Mouse (Mus musculus) neutrophil, adult 5-6 weeks (primary cell): ENCODE measurements around the gene Plcb3. TPM values are rescaled to one million over a fixed set of nuclear protein-coding genes. Genes with fewer than 3 reads are reported as not detected.

Source experiments
- ATAC-seq: fragments of 151-379, 151-347 bp; 2 replicates; pipeline ENCODE4 v1.8.0; 2017; ENCODE audit warnings: mild to moderate bottlenecking, moderate TSS enrichment; ENCODE audit not compliant: insufficient number of reproducible peaks, poor library complexity, low FRiP score, severe bottlenecking; ENCODE audit errors: extremely low read depth
- total RNA-seq: library from RNA; stranded (forward); fragments of 200-1000 nt; gene quantifications from 2 replicates; pipeline ENCODE4 v1.2.3, GENCODE M21; 2017

Gene Plcb3
- total RNA-seq, 1 experiment from 2014 or later, result 13.6 TPM

DNA sequence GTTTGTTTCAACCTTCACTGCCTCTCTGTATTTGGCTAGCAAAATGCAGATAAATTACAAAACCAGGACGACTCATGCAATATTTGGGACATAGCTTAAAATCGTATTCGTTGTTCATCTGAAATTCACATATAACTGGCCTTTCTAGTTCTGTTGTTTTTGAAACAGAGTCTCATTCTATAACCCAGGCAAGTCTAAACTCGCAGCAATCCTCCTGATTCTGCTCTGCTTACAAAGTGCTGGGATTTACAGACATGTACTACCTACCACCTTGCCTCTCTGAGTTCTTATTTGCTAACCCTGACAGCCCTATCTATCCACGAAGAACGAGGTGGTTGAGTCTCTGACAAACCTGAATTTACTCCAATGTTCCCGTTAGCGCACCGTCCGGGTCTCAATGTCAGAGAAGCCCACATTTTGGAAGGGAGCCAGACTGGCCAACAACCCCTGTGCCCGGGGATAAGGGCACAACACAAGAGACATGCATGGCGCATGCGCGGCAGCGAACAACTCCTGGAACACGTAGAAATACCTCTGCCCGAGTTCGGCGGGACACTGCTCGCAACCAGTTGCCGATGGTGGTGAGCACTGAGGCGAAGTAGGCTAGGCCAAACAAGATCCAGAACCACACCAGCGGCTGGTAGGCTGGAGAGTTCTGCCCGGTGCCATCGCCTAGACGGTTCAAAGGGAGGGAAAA lies 49.6 kb downstream of the Plcb3 start:
- ATAC-seq, result no peak

DNA sequence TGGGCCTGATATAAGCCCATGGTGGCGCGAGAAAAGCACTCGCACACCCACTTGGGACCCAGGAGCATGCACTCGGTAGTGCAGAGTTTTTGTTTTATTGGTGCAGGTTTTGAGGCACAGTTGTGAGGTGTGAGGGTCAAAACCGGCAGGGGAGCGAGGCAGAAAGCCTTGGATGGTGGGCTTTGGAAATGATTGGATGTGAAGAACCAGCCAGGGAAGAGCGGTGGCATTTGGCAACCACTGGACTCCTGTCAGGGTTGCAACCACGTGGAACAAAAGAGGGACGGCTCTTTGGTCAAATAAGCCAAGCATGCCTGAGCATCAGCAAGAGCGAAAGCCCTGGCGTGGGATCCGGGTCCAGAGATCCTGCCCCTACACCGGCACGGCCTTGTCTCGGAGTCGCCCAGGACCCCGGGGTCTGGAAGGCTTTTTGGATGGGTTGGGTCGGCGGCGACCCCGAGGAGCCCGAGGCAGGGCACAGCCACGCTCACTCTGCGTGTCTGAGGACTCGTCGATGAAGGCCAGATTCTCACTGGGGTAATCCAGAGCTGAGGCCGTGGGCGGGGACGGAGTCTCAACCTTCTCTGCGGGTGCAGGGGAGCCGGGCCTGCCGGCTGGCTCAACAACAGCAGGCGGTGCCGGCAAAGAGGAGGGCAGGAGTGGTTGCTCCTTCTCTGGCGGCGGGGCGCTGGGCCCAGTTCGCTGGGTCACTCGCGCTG lies 50.5 kb downstream of the Plcb3 start:
- no peak for ATAC-seq

DNA sequence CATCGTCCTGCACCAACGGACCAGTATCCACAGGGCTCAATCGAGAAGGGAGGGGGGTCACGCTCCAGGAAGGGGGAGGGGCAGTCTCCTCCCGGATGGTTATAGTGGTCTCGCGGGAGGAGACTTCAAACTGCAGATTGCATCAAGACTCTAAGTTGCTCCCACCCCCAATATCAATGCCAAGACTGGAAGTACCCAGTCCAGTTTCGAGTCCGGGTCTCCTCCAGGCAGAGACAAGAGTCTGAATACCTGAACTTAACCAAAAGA lies 51.0 kb downstream of the Plcb3 start, which contains the start of gene Catsperz:
Catsperz (minus strand) TSS at position 74 of the 267 bp plus-strand sequence.
- ATAC-seq, result no peak

DNA sequence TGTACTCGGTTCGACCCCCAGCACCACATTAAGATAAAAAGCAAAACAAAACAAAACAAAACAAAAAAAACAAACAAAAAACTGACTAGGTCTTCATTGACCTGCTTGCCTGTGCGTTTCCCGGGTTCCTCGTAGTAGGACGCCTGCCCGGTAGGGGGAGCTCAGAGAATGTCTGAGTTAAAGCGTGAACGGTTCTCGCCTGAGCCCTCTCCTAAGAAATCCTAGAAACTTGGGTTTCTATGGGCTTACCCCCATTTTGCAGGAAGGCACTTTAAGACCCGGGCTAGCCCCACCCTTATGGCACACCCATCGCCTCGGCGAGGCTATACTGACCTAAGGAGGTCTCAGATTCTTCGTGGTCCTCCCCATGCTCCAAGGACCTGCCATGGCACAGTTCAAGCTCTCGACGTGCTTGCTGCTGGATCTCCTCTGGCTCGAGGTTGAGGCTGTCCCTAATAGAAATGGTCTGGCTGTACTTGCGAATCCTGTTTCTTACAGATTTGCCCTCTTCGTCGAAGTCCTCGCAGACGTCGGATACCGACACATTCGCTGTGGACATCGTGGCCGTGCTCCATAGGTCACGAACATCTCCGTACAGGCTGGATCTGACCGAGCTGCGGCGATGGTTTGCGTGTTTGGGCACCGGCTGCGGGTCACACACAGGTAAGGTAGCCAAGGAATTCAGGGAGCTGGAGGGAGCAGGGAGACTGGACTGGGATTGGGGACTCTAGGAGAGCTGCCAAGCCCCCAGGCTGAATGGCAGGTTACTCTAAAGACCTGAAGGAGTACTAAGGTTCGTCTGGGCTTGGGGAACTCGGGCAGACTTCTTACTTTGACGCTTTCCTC lies 51.6 kb downstream of the Plcb3 start:
- ATAC-seq, result no peak

DNA sequence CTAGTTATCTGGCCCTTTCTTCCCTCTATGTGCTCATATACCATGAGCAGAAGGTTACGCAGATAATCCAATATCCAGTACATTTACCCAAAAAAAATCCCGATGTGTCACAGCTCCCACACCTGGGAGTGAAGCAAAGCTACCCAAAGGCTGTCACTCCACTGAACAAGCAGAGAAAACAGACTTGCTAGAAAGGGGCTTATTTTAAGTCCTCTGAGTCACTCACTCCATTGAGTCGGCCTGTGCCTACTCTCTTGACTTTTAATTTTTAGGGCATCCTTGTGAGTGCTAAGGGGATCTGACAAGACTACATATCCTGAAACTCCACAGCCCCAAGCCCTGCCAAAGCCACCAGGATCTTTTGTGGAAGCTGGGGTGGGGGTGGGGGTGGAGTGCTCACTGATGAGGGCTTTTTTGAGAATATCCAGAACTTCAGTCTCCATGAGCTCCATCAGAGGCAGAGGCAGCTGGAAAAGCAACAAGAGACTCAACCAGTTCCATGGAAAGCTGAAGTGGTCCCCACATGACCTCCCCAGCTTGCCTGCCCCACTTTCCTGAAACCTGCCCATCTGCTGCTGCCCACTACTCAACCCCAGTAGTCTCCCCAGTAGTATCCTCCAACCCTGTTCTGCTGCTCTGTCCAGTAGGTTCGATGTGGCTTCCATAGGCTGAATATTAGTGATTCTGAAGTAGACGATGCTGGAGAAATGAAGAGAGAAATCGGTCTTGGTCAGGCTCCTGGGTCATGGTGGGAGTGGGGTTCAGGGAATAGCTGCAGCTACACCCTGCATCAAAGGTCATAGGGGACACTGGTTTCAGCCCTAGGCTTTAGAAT lies 53.2 kb downstream of the Plcb3 start:
- no peak for ATAC-seq

DNA sequence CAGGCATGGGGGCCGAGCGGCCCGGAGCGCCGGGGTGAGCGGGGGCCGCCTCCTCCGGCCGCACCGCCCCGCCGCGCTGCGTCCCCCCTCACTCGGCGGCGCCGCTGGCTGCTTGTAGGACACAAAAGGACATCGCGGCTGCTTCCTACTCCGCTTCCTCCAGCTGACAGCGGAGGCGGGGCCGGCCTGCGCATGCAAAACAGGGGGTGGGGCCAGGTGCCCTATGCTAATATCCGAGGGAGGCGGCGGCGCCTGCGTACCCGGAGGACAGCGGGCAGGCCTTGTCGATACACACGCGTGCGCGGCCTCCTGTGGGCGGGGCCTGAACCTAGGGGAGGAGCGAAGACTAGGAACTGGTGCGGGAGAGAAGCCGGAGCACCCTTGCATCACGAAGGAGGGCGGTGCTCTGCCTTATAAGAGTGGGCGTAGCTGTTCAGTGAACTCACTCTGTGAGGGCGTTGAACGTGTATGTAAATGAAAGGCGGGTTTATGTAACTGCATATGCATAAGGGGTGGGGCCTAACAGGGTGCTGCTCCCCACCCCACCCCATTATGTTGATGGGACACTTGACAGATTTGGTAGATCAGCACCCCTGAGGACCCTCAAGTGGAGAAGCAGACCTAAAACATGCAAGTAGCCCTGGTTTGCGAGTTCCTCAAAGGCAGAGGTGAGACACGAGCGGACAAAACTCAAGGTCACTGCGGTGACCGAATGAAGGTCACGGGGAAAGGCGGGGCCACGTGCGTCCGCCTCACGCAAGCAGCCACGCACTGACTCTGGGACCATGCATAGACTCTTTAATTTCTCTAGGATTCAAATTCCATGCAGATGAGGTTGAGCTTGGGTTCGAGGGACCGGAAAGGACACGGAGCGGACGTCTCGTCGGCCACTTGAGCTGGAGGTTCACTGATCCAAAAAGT lies 54.4 kb downstream of the Plcb3 start, which contains the start of gene Esrra:
Esrra (minus strand) TSS at position 167 of the 921 bp plus-strand sequence.
- ATAC-seq, result peak; percentile 89

DNA sequence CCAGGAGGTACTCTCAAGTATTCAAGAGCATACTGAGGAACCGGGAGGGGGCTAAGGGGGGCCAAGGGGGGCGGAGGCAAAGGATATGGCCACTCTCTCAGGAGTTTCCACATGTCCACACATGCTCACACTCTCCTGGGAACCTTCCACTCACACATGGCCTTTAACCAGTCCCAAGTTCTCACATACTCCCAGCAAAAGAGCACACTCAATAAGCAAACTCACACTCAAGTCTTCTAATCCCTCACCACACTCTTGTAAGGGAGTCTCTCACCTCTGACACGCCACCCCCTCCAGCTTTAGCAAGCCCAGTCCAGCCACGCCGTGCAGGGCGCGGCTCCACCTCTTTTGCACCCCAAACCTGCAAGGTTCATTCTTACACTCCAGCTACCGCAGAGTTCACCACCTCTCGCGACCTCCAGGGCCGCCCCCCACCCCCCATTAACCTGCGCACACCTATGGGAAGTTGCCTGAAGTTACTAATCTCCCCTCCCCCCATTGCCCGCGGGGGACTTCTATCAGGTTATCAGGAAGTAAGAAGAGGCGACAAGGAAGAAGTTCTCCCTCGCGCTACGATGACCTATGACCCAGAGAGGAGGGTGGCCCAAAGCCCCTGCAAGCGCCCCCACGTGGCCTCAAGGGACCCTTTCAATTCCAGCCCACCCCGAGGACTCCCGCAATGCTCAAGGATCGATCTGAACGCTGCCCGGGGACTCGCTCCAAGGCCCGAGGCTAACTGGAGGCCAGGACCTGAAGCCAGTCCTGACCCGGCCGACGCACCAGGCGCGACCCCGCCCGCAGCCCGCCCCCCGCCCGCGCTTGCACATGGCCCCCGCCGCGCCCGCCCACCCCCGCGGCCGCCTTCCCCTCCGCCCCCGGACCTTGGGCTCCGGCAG lies 55.3 kb downstream of the Plcb3 start:
- no peak for ATAC-seq

DNA sequence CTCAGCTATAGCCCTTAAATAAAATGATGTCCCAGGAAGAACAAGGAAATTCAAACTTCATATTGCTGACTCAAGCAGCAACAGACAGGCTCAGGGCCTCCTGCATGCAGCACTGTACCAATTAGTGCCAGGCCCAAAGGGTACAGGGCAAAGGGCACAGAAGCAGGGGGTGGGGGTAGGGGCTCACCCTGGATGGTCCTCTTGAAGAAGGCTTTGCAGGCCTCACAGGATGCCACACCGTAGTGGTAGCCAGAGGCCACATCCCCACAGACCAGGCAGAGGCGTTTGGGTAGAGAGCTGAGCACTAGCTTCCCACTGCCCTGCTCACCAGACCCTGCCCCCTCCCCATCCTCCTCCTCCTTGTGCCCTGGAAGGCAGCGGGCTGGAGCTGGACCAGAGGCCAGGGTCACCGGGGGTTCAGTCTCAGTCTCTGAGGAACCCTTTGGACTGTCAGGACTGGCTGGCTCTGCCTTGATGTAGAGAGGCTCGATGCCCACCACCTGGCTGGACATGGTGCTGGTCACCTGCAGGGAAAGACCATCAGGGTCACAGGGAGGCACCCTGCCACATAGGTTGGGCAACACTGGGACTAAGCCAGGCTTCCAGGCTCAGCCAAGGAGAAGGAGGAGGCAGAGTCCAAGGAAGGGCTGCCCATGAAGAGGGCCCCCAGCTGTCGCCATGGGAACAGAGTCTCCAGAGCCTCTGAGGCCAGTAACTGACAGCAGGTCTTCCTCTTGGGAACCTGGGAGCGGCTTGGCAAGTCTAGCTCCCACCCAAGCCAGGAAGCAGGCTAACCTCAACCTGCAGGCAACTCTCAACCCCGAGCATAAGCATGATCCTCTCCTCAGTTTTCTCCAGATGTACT lies 56.2 kb downstream of the Plcb3 start:
- no peak for ATAC-seq

DNA sequence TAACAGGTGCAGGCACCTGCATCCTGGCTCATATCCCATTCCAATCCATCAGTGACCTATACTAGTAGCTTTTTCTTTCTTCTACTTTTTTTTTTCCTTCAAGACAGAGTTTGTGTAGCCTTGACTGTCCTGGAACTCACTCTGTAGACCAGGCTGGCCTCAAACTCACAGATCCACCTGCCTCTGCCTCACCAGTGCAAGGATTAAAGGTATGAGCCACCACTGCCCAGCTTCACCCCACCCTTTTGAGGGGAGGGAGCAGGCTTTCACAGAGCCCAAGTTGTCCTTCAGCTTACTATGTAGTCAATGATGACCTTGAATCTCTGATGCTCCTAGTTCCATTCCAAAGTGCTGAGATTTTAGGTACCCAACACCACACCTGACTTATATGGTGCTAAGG lies 56.8 kb downstream of the Plcb3 start:
- no peak for ATAC-seq

DNA sequence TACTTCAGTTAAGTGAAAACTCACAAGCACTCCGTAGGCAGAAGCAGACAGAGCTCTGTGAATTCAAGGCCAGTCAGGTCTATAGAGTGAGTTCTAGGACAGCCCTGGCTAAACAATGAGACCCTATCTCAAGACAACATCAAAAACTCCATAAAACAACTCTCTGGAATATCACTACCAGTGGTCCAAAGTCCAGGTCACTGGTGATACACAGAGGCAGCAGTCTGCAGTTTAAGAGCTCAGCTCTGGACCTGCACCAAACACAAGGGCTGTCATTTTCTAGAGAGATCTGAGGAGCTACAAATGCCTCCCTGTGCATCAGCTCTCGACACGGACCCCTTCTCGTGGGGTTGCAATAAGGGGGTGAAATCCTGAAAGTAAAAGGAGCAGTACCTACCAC lies 57.9 kb downstream of the Plcb3 start:
- ATAC-seq, result no peak

DNA sequence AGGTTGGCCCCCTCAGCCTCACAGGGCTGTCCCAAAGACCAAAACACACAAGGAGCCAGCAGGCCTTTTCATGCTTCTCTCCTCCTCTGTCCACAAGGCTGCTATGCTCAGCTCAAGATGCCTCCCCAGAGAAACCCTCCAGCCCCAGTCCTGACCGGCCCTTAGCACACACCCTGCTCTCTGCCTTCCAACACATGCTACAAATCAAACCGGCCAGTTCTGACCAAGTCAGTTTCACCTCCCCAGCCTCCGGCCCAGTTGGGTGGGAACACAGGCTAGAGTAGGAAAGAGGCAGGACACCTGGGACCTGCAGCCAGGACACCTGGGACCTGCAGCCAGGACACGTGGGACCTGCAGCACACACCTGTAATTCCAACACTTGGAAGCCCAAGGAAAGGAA lies 59.8 kb downstream of the Plcb3 start:
- no peak for ATAC-seq

DNA sequence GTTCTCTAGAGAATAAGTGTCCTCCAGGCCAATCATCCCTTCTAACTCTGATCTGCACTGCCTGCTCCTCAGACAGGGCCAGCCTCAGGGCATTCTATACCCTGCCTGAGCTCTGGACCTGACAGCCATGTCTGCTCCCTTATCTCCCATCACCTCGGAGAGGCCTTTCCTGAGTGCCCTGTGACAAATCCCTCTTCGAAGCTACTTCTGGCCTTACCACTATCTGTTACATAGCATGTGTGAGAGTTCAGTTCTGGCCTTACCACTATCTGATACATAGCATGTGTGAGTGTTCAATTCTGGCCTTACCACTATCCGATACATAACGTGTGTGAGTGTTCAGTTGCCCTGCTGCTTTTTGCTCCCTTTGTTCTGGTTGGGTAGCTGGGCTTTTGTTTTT lies 61.0 kb downstream of the Plcb3 start:
- ATAC-seq, result no peak

DNA sequence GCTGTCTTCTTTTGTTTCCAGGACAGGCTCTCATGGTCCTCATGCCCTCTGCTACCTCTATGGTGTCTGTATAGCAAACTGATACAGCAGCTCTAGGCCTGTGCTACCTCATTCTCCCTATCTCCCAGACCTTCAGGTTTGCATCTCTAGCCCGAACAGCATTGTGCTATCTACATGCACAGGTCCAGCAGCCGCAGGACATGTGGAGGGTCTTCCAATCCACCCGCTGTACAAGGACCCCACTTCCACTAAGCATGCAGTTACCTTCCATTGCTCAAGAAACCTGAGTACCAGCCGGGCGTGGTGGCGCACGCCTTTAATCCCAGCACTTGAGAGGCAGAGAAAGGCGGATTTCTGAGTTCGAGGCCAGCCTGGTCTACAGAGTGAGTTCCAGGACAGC lies 61.7 kb downstream of the Plcb3 start:
- no peak for ATAC-seq

DNA sequence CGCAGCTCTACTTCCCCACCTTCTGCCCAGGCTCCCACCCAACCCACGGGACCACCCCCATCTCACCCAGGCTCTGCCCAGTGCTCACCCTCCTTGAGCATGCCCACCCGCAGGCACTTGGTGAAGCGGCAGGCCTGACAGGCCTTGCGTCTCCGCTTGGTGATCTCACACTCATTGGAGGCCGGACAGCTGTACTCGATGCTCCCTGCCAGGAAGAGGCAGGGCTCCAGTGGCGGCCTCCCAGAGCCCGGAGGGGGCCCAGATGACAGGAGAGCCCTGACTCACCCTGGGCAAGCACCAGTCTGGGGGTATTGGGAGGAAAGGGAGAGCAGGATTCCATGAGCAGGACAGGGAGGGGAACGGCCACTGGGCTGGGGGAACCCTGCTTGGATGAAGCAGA lies 62.3 kb downstream of the Plcb3 start:
- no peak for ATAC-seq

DNA sequence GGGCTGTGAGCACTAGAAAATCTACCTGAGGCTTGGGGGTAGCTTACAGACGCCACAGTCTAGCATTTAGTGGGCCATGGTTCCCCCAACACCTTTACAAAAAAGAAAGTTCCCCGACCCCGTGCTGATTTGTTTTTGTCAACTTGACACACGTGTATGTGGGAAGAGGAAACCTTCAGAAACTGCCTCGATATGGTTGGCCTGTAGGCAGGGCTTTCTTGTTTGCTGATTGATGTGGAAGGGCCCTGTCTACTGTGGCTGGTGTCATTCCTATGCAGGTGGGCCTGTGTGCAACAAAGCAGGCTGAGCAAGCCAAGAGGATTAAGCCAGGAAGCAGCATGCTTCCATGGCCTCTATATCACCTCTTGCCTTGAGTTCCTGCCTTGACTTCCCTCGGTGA lies 63.2 kb downstream of the Plcb3 start:
- ATAC-seq, result no peak

DNA sequence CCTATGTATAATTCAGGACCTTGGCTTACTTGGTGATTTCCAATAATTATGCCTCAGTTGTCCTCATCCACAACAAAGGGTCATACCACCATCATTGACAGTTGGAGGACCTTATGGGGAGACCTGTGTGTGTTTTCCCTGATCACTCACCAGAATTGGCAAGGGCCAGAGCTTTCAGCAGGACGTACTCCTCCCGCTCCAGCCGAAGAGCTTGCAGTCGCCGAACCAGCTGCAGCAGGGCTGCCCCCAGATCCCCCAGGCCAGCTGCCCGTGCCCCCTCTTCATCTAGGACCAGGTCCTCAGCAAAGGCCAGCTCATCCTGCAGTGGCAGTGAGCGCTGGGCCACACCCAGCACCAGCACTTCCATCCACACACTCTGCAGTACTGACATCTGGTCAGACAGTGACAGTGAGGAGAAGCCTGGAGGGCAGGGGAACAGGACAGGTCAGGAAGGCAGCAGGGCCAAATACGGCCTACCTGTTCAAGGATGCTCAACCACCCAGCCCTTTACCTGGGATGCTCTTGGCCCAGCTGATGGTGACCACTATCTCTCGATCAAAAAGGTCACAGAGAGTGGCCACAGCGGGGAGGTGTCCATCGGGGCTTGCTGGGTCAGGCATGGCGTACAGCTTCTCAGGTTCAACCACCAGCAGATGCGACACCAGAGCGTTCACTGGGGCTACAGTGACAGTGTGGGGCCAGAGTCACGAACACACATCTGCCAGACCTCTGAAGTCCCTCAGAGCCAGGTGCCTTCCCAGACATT lies 63.9 kb downstream of the Plcb3 start:
- no peak for ATAC-seq
